Mouse (Mus musculus) forebrain, embryonic 12.5 days (tissue): ENCODE measurements at regions not wholly inside any gene's neighbourhood (a gene's known extent, or its start where the extent isn't known, plus 50 kb on each side); places are given as distances from the start of the nearest gene placed in this dataset. TPM values are rescaled to one million over a fixed set of nuclear protein-coding genes. Genes with fewer than 3 reads are reported as not detected.

Experiments used
- microRNA counts: library from miRNA; unstranded; fragments of <30 nt; microRNA quantifications from one replicate; lab custom pipeline; 2017
- microRNA-seq: library from miRNA; unstranded; fragments of <30 nt; microRNA quantifications from one replicate; pipeline ENCODE4, GENCODE M21; 2017

MicroRNAs encoded in the stretch of these regions (microRNA counts, 519-probe panel; counts per million panel counts)
- microRNA mmu-miR-1952 (lab: Ali Mortazavi, UCI): not detected

Small RNA genes in the stretch of these regions (microRNA-seq; reads per million reads assigned to microRNA genes)
- not detected for gene Mir1952
